Mouse (Mus musculus): ENCODE measurements at regions not wholly inside any gene's neighbourhood (a gene's known extent, or its start where the extent isn't known, plus 50 kb on each side); places are given as distances from the start of the nearest gene placed in this dataset.
A peak's percentile ranks its signal among the peaks of the same experiment; 100 is the strongest.

- ATAC-seq (ENCODE audit: low read depth), result peak; percentile 50; the same call in 1 of the 2 replicates
Measured at GRCm38 (mm10) chr15:7459992-7460820, 62.0 kb upstream of the Egflam start.

GRCm38 (mm10) chr15:7462549-7462948 is 64.4 kb upstream of the Egflam start:
- no peaks in the 10 kb centered on the region for H3K9me3 ChIP-seq (ENCODE audit: control insufficient read depth, low read length)
- H3K36me3 ChIP-seq (ENCODE audit: control insufficient read depth, insufficient read depth, low read length), result no peaks in the 10 kb centered on the region
- H3K27me3 ChIP-seq (replicated peaks; ENCODE audit: control insufficient read depth, insufficient read depth, low read length), result no peaks in the 10 kb centered on the region; the same call in 1 of the 2 replicates
- H3K27ac ChIP-seq (replicated peaks; ENCODE audit: low read depth, low read length), result no peak overlapping the region
- DNase-seq (ENCODE audit: low spot score), result no peak
- WGBS, result 72% methylated on average over 18 of the region's 18 CpGs
- no peak overlapping the region for H3K4me3 ChIP-seq (ENCODE audit: low read depth, low read length)
- no peaks in the 10 kb centered on the region for H3K4me1 ChIP-seq (ENCODE audit: control insufficient read depth, insufficient read depth, low read length)
- no peak overlapping the region for H3K9ac ChIP-seq (ENCODE audit: low read depth, low read length)
- no peak overlapping the region for H3K4me2 ChIP-seq (ENCODE audit: low read depth, low read length)
- ATAC-seq (ENCODE audit: low read depth), result no peak

More at GRCm38 (mm10) chr15:7459992-7460820, 62.0 kb upstream of the Egflam start:
- no peaks in the 10 kb centered on the region for H3K9me3 ChIP-seq (ENCODE audit: control insufficient read depth, low read length)
- no peaks in the 10 kb centered on the region for H3K36me3 ChIP-seq (ENCODE audit: control insufficient read depth, insufficient read depth, low read length)
- 23% methylated on average over 9 of the region's 9 CpGs for WGBS
- no peak overlapping the region for H3K4me3 ChIP-seq (ENCODE audit: low read depth, low read length)
- no peak overlapping the region for H3K9ac ChIP-seq (ENCODE audit: low read depth, low read length)
- no peaks in the 10 kb centered on the region; the same call in 1 of the 2 replicates for H3K27me3 ChIP-seq (replicated peaks; ENCODE audit: control insufficient read depth, insufficient read depth, low read length)
- no peak overlapping the region for H3K4me2 ChIP-seq (ENCODE audit: low read depth, low read length)
- no peak overlapping the region for H3K27ac ChIP-seq (replicated peaks; ENCODE audit: low read depth, low read length)
- H3K4me1 ChIP-seq (ENCODE audit: control insufficient read depth, insufficient read depth, low read length), result no peaks in the 10 kb centered on the region
- peak; percentile 81 for DNase-seq (ENCODE audit: low spot score)

- Histone ChIP-seq H3K9ac (ENCODE audit: low read depth, low read length) (no peak overlapping the region), H3K27ac (replicated peaks; ENCODE audit: low read depth, low read length) (no peak overlapping the region), H3K4me1 (ENCODE audit: control insufficient read depth, insufficient read depth, low read length) (no peaks in the 10 kb centered on the region), H3K36me3 (ENCODE audit: control insufficient read depth, insufficient read depth, low read length) (no peaks in the 10 kb centered on the region), H3K4me2 (ENCODE audit: low read depth, low read length) (no peak overlapping the region), H3K4me3 (ENCODE audit: low read depth, low read length) (no peak overlapping the region), H3K27me3 (replicated peaks; ENCODE audit: control insufficient read depth, insufficient read depth, low read length) (no peaks in the 10 kb centered on the region; the same call in 1 of the 2 replicates), H3K9me3 (ENCODE audit: control insufficient read depth, low read length) (no peaks in the 10 kb centered on the region)
- DNase-seq (ENCODE audit: low spot score) (no peak), ATAC-seq (ENCODE audit: low read depth) (no peak)
- WGBS, result 69% methylated on average over 15 of the region's 15 CpGs
Measured at GRCm38 (mm10) chr15:7463444-7464350, 65.5 kb upstream of the Egflam start.

GRCm38 (mm10) chr15:7480211-7480610 is 82.0 kb upstream of the Egflam start:
- Histone ChIP-seq H3K27me3 (replicated peaks; ENCODE audit: control insufficient read depth, insufficient read depth, low read length) (0 out of 2 replicates have a peak, but pooled peaks cover 7% of the 10 kb centered on the region), H3K4me1 (ENCODE audit: control insufficient read depth, insufficient read depth, low read length) (no peaks in the 10 kb centered on the region), H3K9me3 (ENCODE audit: control insufficient read depth, low read length) (no peaks in the 10 kb centered on the region), H3K27ac (replicated peaks; ENCODE audit: low read depth, low read length) (no peak overlapping the region), H3K4me3 (ENCODE audit: low read depth, low read length) (no peak overlapping the region), H3K9ac (ENCODE audit: low read depth, low read length) (no peak overlapping the region), H3K4me2 (ENCODE audit: low read depth, low read length) (no peak overlapping the region), H3K36me3 (ENCODE audit: control insufficient read depth, insufficient read depth, low read length) (no peaks in the 10 kb centered on the region)
- ATAC-seq (ENCODE audit: low read depth), result no peak
- 9% methylated on average over 11 of the region's 11 CpGs for WGBS
- peak; percentile 62 for DNase-seq (ENCODE audit: low spot score)

GRCm38 (mm10) chr15:7480792-7481210 is 82.6 kb upstream of the Egflam start:
- no peak overlapping the region for H3K27ac ChIP-seq (replicated peaks; ENCODE audit: low read depth, low read length)
- H3K27me3 ChIP-seq (replicated peaks; ENCODE audit: control insufficient read depth, insufficient read depth, low read length), result 0 out of 2 replicates have a peak, but pooled peaks cover 7% of the 10 kb centered on the region
- H3K4me1 ChIP-seq (ENCODE audit: control insufficient read depth, insufficient read depth, low read length), result no peaks in the 10 kb centered on the region
- WGBS, result 35% methylated on average over 4 of the region's 5 CpGs
- H3K9ac ChIP-seq (ENCODE audit: low read depth, low read length), result no peak overlapping the region
- H3K36me3 ChIP-seq (ENCODE audit: control insufficient read depth, insufficient read depth, low read length), result no peaks in the 10 kb centered on the region
- ATAC-seq (ENCODE audit: low read depth) (no peak), DNase-seq (ENCODE audit: low spot score) (no peak)
- no peak overlapping the region for H3K4me3 ChIP-seq (ENCODE audit: low read depth, low read length)
- no peak overlapping the region for H3K4me2 ChIP-seq (ENCODE audit: low read depth, low read length)
- H3K9me3 ChIP-seq (ENCODE audit: control insufficient read depth, low read length), result no peaks in the 10 kb centered on the region

- no peak overlapping the region for H3K4me3 ChIP-seq (ENCODE audit: low read depth, low read length)
- H3K9me3 ChIP-seq (ENCODE audit: control insufficient read depth, low read length), result no peaks in the 10 kb centered on the region
- H3K4me2 ChIP-seq (ENCODE audit: low read depth, low read length), result no peak overlapping the region
- DNase-seq (ENCODE audit: low spot score) (no peak), ATAC-seq (ENCODE audit: low read depth) (no peak)
- no peak overlapping the region for H3K9ac ChIP-seq (ENCODE audit: low read depth, low read length)
- H3K27me3 ChIP-seq (replicated peaks; ENCODE audit: control insufficient read depth, insufficient read depth, low read length), result 0 out of 2 replicates have a peak, but pooled peaks cover 7% of the 10 kb centered on the region
- 77% methylated on average over 5 of the region's 5 CpGs for WGBS
- H3K27ac ChIP-seq (replicated peaks; ENCODE audit: low read depth, low read length), result no peak overlapping the region
- H3K36me3 ChIP-seq (ENCODE audit: control insufficient read depth, insufficient read depth, low read length), result no peaks in the 10 kb centered on the region
- H3K4me1 ChIP-seq (ENCODE audit: control insufficient read depth, insufficient read depth, low read length), result no peaks in the 10 kb centered on the region
Measured at GRCm38 (mm10) chr15:7483686-7484085, 85.5 kb upstream of the Egflam start.

- Histone ChIP-seq H3K27ac (replicated peaks; ENCODE audit: low read depth, low read length) (no peak overlapping the region), H3K4me3 (ENCODE audit: low read depth, low read length) (no peak overlapping the region), H3K27me3 (replicated peaks; ENCODE audit: control insufficient read depth, insufficient read depth, low read length) (no peaks in the 10 kb centered on the region), H3K9me3 (ENCODE audit: control insufficient read depth, low read length) (no peaks in the 10 kb centered on the region), H3K4me1 (ENCODE audit: control insufficient read depth, insufficient read depth, low read length) (no peaks in the 10 kb centered on the region), H3K4me2 (ENCODE audit: low read depth, low read length) (no peak overlapping the region), H3K9ac (ENCODE audit: low read depth, low read length) (no peak overlapping the region), H3K36me3 (ENCODE audit: control insufficient read depth, insufficient read depth, low read length) (no peaks in the 10 kb centered on the region)
- WGBS, result 85% methylated on average over 7 of the region's 7 CpGs
- ATAC-seq (ENCODE audit: low read depth) (no peak), DNase-seq (ENCODE audit: low spot score) (no peak)
Measured at GRCm38 (mm10) chr15:7491091-7491490, 92.9 kb upstream of the Egflam start.

- no peak for ATAC-seq (ENCODE audit: low read depth)
- 68% methylated on average over 10 of the region's 10 CpGs for whole genome bisulfite sequencing
Measured at GRCm38 (mm10) chr15:7493126-7493669, 95.0 kb upstream of the Egflam start.

More at GRCm38 (mm10) chr15:7493126-7493669, 95.0 kb upstream of the Egflam start:
- DNase-seq (ENCODE audit: low spot score), result no peak
- Histone ChIP-seq H3K4me1 (ENCODE audit: control insufficient read depth, insufficient read depth, low read length) (no peaks in the 10 kb centered on the region), H3K9me3 (ENCODE audit: control insufficient read depth, low read length) (no peaks in the 10 kb centered on the region), H3K9ac (ENCODE audit: low read depth, low read length) (no peak overlapping the region), H3K27me3 (replicated peaks; ENCODE audit: control insufficient read depth, insufficient read depth, low read length) (no peaks in the 10 kb centered on the region), H3K27ac (replicated peaks; ENCODE audit: low read depth, low read length) (no peak overlapping the region), H3K36me3 (ENCODE audit: control insufficient read depth, insufficient read depth, low read length) (no peaks in the 10 kb centered on the region), H3K4me2 (ENCODE audit: low read depth, low read length) (no peak overlapping the region), H3K4me3 (ENCODE audit: low read depth, low read length) (no peak overlapping the region)

All from embryonic facial prominence, embryonic 14.5 days (tissue).